Mouse (Mus musculus): Measurements from ENCODE around the gene Tex13a.

Gene Tex13a

GRCm38 (mm10) chrX:138209480-138209879, at the start of gene Tex13a:
Gene Tex13a, minus strand, starts transcription at chrX:138209580.
- no peak for DNase-seq

- DNase-seq = no peak
Observed at GRCm38 (mm10) chrX:138234626-138235025, 25.2 kb upstream of the Tex13a start.

GRCm38 (mm10) chrX:138170146-138170545, 39.2 kb downstream of the Tex13a start:
- DNase-seq = no peak
